Mouse (Mus musculus) CH12.LX (cell line): ENCODE measurements around the gene Tpsab1. TPM values are rescaled to one million over a fixed set of nuclear protein-coding genes. Genes with fewer than 3 reads are reported as not detected.

Experiments
- DNase-seq: peaks from one replicate; pipeline ENCODE4 v3.0.0-alpha.2; 2013; ENCODE audit errors: extremely low read depth
- H3K27ac ChIP-seq: 2 replicates; pipeline ENCODE4 v1.5.1; 2012; ENCODE audit warnings: low read depth, mild to moderate bottlenecking, control low read depth, moderate library complexity; ENCODE audit not compliant: insufficient read depth
- H3K27me3 ChIP-seq: replicated peaks from 2 replicates; pipeline ENCODE3; 2012; ENCODE audit warnings: inconsistent platforms
- H3K36me3 ChIP-seq, 2 experiments: replicated peaks in 1 of 2; 2 replicates each; pipeline versions ENCODE3 to v1.6.1; 2012; ENCODE audit warnings: inconsistent platforms in 1 of 2, low read length in 1 of 2, mild to moderate bottlenecking in 1 of 2, mixed read lengths in 1 of 2, moderate library complexity in 1 of 2; ENCODE audit not compliant: control insufficient read depth in 1 of 2, insufficient read depth in 1 of 2
- H3K4me1 ChIP-seq, 2 experiments: 2 replicates each; pipeline ENCODE4 v1.6.1; 2012; ENCODE audit warnings: inconsistent platforms in 1 of 2, moderate library complexity in 1 of 2; ENCODE audit not compliant: insufficient read depth in 2 of 2, control insufficient read depth in 1 of 2
- H3K4me2 ChIP-seq: 2 replicates; pipeline ENCODE4 v1.6.1; 2012; ENCODE audit warnings: low read depth, mild to moderate bottlenecking, control low read depth; ENCODE audit not compliant: poor library complexity, insufficient read depth, severe bottlenecking
- H3K4me3 ChIP-seq, 3 experiments: fragments of 150-350 bp in 1 of 3; sonication (generic) in 1 of 3; replicated peaks in 1 of 3; 2 replicates each; pipeline versions ENCODE3 to v1.5.1; 2011 to 2012; ENCODE audit warnings: low read depth in 2 of 3, low read length in 2 of 3, mild to moderate bottlenecking in 2 of 3, moderate library complexity in 2 of 3, control low read depth in 1 of 3, improper control_type of control experiment in 1 of 3, inconsistent platforms in 1 of 3, mixed read lengths in 1 of 3; ENCODE audit not compliant: poor library complexity in 1 of 3
- H3K79me2 ChIP-seq: replicated peaks from 2 replicates; pipeline ENCODE4 v1.6.1; 2012; ENCODE audit warnings: mild to moderate bottlenecking, moderate library complexity; ENCODE audit not compliant: control insufficient read depth, poor library complexity, insufficient read depth, severe bottlenecking; ENCODE audit errors: extremely low read depth
- H3K9ac ChIP-seq: 2 replicates; pipeline ENCODE4 v1.6.1; 2012; ENCODE audit warnings: low read depth, mild to moderate bottlenecking, control low read depth, moderate library complexity; ENCODE audit not compliant: insufficient read depth
- H3K9me3 ChIP-seq: replicated peaks from 2 replicates; pipeline ENCODE3; 2012; ENCODE audit warnings: low read length, inconsistent platforms, mixed read lengths
- CHD1 ChIP-seq: IDR thresholded peaks from 2 replicates; pipeline ENCODE4 v1.6.1; 2012; ENCODE audit warnings: low read depth, low read length, improper control_type of control experiment, inconsistent platforms
- CHD2 ChIP-seq: IDR thresholded peaks from 2 replicates; pipeline ENCODE4 v1.6.1; 2011; ENCODE audit warnings: low read length, improper control_type of control experiment
- EP300 ChIP-seq: IDR thresholded peaks from 2 replicates; pipeline ENCODE4 v1.6.1; 2011; ENCODE audit warnings: low read length, improper control_type of control experiment
- HCFC1 ChIP-seq: IDR thresholded peaks from 2 replicates; pipeline ENCODE4 v1.6.1; 2012; ENCODE audit warnings: low read depth, mild to moderate bottlenecking, inconsistent platforms, low read length, improper control_type of control experiment
- IRF4 ChIP-seq: IDR thresholded peaks from 2 replicates; pipeline ENCODE4 v1.6.1; 2014; ENCODE audit warnings: low read depth, mild to moderate bottlenecking, inconsistent platforms, low read length, improper control_type of control experiment
- JUN ChIP-seq: IDR thresholded peaks from 2 replicates; pipeline ENCODE4 v1.6.1; 2011; ENCODE audit warnings: low read depth, mild to moderate bottlenecking, low read length, improper control_type of control experiment, moderate library complexity; ENCODE audit not compliant: insufficient read depth
- MAFK ChIP-seq: IDR thresholded peaks from 2 replicates; pipeline ENCODE4 v1.6.1; 2011; ENCODE audit warnings: low read length, improper control_type of control experiment; ENCODE audit not compliant: insufficient replicate concordance
- MXI1 ChIP-seq: IDR thresholded peaks from 2 replicates; pipeline ENCODE4 v1.6.1; 2011; ENCODE audit warnings: mild to moderate bottlenecking, low read depth, low read length, improper control_type of control experiment
- NRF1 ChIP-seq: IDR thresholded peaks from 2 replicates; pipeline ENCODE4 v1.6.1; 2014; ENCODE audit warnings: low read depth, mild to moderate bottlenecking, inconsistent platforms, low read length, improper control_type of control experiment, moderate library complexity
- PAX5 ChIP-seq: IDR thresholded peaks from 2 replicates; pipeline ENCODE4 v1.6.1; 2012; ENCODE audit warnings: low read length, inconsistent platforms, mixed read lengths
- POLR2A ChIP-seq: IDR thresholded peaks from 2 replicates; pipeline ENCODE4 v1.6.1; 2011; ENCODE audit warnings: low read depth, mild to moderate bottlenecking, improper control_type of control experiment, low read length
- RAD21 ChIP-seq: IDR thresholded peaks from 2 replicates; pipeline ENCODE4 v1.6.1; 2011; ENCODE audit warnings: low read depth, mild to moderate bottlenecking, low read length, improper control_type of control experiment, moderate library complexity
- RCOR1 ChIP-seq: conservative IDR thresholded peaks from 2 replicates; pipeline ENCODE4 v1.6.1; 2012; ENCODE audit warnings: low read depth, mild to moderate bottlenecking, inconsistent platforms, low read length, improper control_type of control experiment
- TBP ChIP-seq: conservative IDR thresholded peaks from 2 replicates; pipeline ENCODE4 v1.6.1; 2011; ENCODE audit warnings: low read depth, low read length, improper control_type of control experiment
- TCF12 ChIP-seq: IDR thresholded peaks from 2 replicates; pipeline ENCODE4 v1.6.1; 2014; ENCODE audit warnings: low read depth, mild to moderate bottlenecking, inconsistent platforms, low read length, improper control_type of control experiment
- ZKSCAN1 ChIP-seq: IDR thresholded peaks from 2 replicates; pipeline ENCODE4 v1.6.1; 2012; ENCODE audit warnings: low read depth, inconsistent platforms, low read length, improper control_type of control experiment, borderline replicate concordance
- ZMIZ1 ChIP-seq: IDR thresholded peaks from 2 replicates; pipeline ENCODE4 v1.6.1; 2012; ENCODE audit warnings: low read depth, mild to moderate bottlenecking, inconsistent platforms, low read length, improper control_type of control experiment
- ZNF384 ChIP-seq: IDR thresholded peaks from 2 replicates; pipeline ENCODE4 v1.6.1; 2012; ENCODE audit warnings: low read depth, low read length, improper control_type of control experiment, inconsistent platforms
- dilution Hi-C: fragments of 300-500 bp; cut with MboI; formaldehyde crosslinking; loops from 2 replicates; pipeline ENCODE4 v1.14.3; 2020; ENCODE audit warnings: low sequenced_read_pairs; ENCODE audit not compliant: extremely low pct_unique_long_range_greater_than_20kb, extremely low pct_ligation_motif_present
- in situ Hi-C: fragments of 300-500 bp; cut with MboI; formaldehyde crosslinking; loops from 3 replicates; pipeline ENCODE4 v1.14.3; 2019; ENCODE audit warnings: low sequenced_read_pairs, low pct_ligation_motif_present, low pct_unique_long_range_greater_than_20kb, mixed read lengths
- polyA plus RNA-seq: library from polyadenylated mRNA; unstranded; fragments of >175 nt; gene quantifications from 2 replicates; pipeline ENCODE4 v1.2.1, GENCODE M21; 2012; ENCODE audit warnings: low read depth; ENCODE audit not compliant: insufficient read length
- total RNA-seq, 2 experiments: library from RNA; depleted of rRNA; stranded (reverse); fragments of 300-350 nt in 1 of 2; fragments of >200 nt in 1 of 2; gene quantifications; 2 replicates each; pipeline ENCODE4 v1.2.3; 2012 to 2014

Tpsab1 gene
- total and polyA plus RNA-seq, 3 experiments, result not detected

GRCm38 (mm10) chr17:25294111-25294510 is 51.3 kb downstream of the Tpsab1 start:
- no peak for DNase-seq
- no peaks in the 10 kb centered on the region for H3K9me3 ChIP-seq
- H3K79me2 ChIP-seq, result no peaks in the 10 kb centered on the region
- dilution Hi-C loops, result no loop called here
- H3K27me3 ChIP-seq, result peaks cover 82% of the 10 kb centered on the region
- no peaks in the 10 kb centered on the region for H3K36me3 ChIP-seq
- no peak for TF ChIP-seq EP300
- no peak for TF ChIP-seq IRF4
- no peak for TF ChIP-seq CHD2
- no peak for TF ChIP-seq HCFC1
- no peak for TF ChIP-seq RAD21
- no peak for TF ChIP-seq CHD1
- no peak for TF ChIP-seq JUN
- in situ Hi-C loops, result no loop called here
- no peak overlapping the region for H3K27ac ChIP-seq
- no peak overlapping the region for H3K4me2 ChIP-seq
- H3K9ac ChIP-seq, result no peak overlapping the region
- peaks cover 4 to 8% of the 10 kb centered on the region in 2 experiments; a peak in 3 of 4 replicates for H3K4me1 ChIP-seq
- no peak overlapping the region for H3K4me3 ChIP-seq

GRCm38 (mm10) chr17:25293495-25293894 is 51.9 kb downstream of the Tpsab1 start:
- DNase-seq, result no peak
- in situ Hi-C loops, result no loop called here
- H3K36me3 ChIP-seq, result no peaks in the 10 kb centered on the region

More at GRCm38 (mm10) chr17:25293495-25293894, 51.9 kb downstream of the Tpsab1 start:
- Histone ChIP-seq H3K27me3 (peaks cover 76% of the 10 kb centered on the region), H3K9me3 (no peaks in the 10 kb centered on the region), H3K4me3 (no peak overlapping the region), H3K4me1 (peaks cover 4% of the 10 kb centered on the region in 2 experiments; a peak in 3 of 4 replicates), H3K4me2 (no peak overlapping the region), H3K27ac (no peak overlapping the region), H3K9ac (no peak overlapping the region), H3K79me2 (no peaks in the 10 kb centered on the region)
- dilution Hi-C loops, result no loop called here
- TF ChIP-seq TBP (no peak), PAX5 (no peak), MXI1 (no peak), POLR2A (no peak), EP300 (no peak), MAFK (no peak), CHD1 (no peak), TCF12 (no peak), ZKSCAN1 (no peak), NRF1 (no peak), ZNF384 (no peak), RCOR1 (no peak), ZMIZ1 (no peak)

Other genes with a start within 250 kb of the Tpsab1 start
Only the 20 nearest of the 21 such genes appear.
- 28.4 and 42.5 TPM in 2 replicates for gene Telo2, start 229.6 kb downstream of the Tpsab1 start, total RNA-seq (2012; rRNA removed)
- gene Telo2, start 229.6 kb downstream of the Tpsab1 start, total RNA-seq (2014; rRNA removed), result 25.5 and 27.9 TPM in 2 replicates
- gene Telo2, start 229.6 kb downstream of the Tpsab1 start, polyA plus RNA-seq, result 34.9 and 38.8 TPM in 2 replicates
- not detected in 2 replicates for gene Ptx4, start 224.8 kb downstream of the Tpsab1 start, total RNA-seq (2012; rRNA removed)
- not detected in 2 replicates for gene Ptx4, start 224.8 kb downstream of the Tpsab1 start, total RNA-seq (2014; rRNA removed)
- gene Ptx4, start 224.8 kb downstream of the Tpsab1 start, polyA plus RNA-seq, result not detected in 2 replicates
- 11.6 and 12.6 TPM in 2 replicates for gene Clcn7, start 212.2 kb downstream of the Tpsab1 start, total RNA-seq (2012; rRNA removed)
- 8.3 and 8.6 TPM in 2 replicates for gene Clcn7, start 212.2 kb downstream of the Tpsab1 start, total RNA-seq (2014; rRNA removed)
- 14.2 and 14.3 TPM in 2 replicates for gene Clcn7, start 212.2 kb downstream of the Tpsab1 start, polyA plus RNA-seq
- gene Ccdc154, start 183.1 kb downstream of the Tpsab1 start, total RNA-seq (2012; rRNA removed), result 0.04 and 0.08 TPM in 2 replicates
- gene Ccdc154, start 183.1 kb downstream of the Tpsab1 start, total RNA-seq (2014; rRNA removed), result not detected in 2 replicates
- gene Ccdc154, start 183.1 kb downstream of the Tpsab1 start, polyA plus RNA-seq, result not detected in 2 replicates
- not detected in 2 replicates for gene Gm38655, start 170.1 kb downstream of the Tpsab1 start, total RNA-seq (2012; rRNA removed)
- not detected in 2 replicates for gene Gm38655, start 170.1 kb downstream of the Tpsab1 start, total RNA-seq (2014; rRNA removed)
- not detected in 2 replicates for gene Gm38655, start 170.1 kb downstream of the Tpsab1 start, polyA plus RNA-seq
- 18.7 and 22.3 TPM in 2 replicates for gene BC003965, start 161.0 kb downstream of the Tpsab1 start, total RNA-seq (2012; rRNA removed)
- gene BC003965, start 161.0 kb downstream of the Tpsab1 start, total RNA-seq (2014; rRNA removed), result 24.7 and 25.4 TPM in 2 replicates
- 24.9 and 25.1 TPM in 2 replicates for gene BC003965, start 161.0 kb downstream of the Tpsab1 start, polyA plus RNA-seq
- 11.4 and 12.0 TPM in 2 replicates for gene Unkl, start 157.2 kb downstream of the Tpsab1 start, total RNA-seq (2012; rRNA removed)
- 14.3 and 14.7 TPM in 2 replicates for gene Unkl, start 157.2 kb downstream of the Tpsab1 start, total RNA-seq (2014; rRNA removed)
- gene Unkl, start 157.2 kb downstream of the Tpsab1 start, polyA plus RNA-seq, result 14.6 and 17.2 TPM in 2 replicates
- gene Gnptg, start 105.4 kb downstream of the Tpsab1 start, total RNA-seq (2012; rRNA removed), result 24.0 and 27.0 TPM in 2 replicates
- 20.7 and 22.1 TPM in 2 replicates for gene Gnptg, start 105.4 kb downstream of the Tpsab1 start, total RNA-seq (2014; rRNA removed)
- 24.5 and 28.0 TPM in 2 replicates for gene Gnptg, start 105.4 kb downstream of the Tpsab1 start, polyA plus RNA-seq
- gene Tsr3, start 105.4 kb downstream of the Tpsab1 start, total RNA-seq (2012; rRNA removed), result 38.7 and 40.0 TPM in 2 replicates
- gene Tsr3, start 105.4 kb downstream of the Tpsab1 start, total RNA-seq (2014; rRNA removed), result 38.3 and 40.8 TPM in 2 replicates
- gene Tsr3, start 105.4 kb downstream of the Tpsab1 start, polyA plus RNA-seq, result 42.3 and 52.8 TPM in 2 replicates
- gene Baiap3, start 89.2 kb downstream of the Tpsab1 start, total RNA-seq (2012; rRNA removed), result 0.08 and 0.21 TPM in 2 replicates
- not detected in 2 replicates for gene Baiap3, start 89.2 kb downstream of the Tpsab1 start, total RNA-seq (2014; rRNA removed)
- gene Baiap3, start 89.2 kb downstream of the Tpsab1 start, polyA plus RNA-seq, result 0.19 and 0.25 TPM in 2 replicates
- gene Ube2i, start 70.9 kb downstream of the Tpsab1 start, total RNA-seq (2012; rRNA removed), result 356 and 455 TPM in 2 replicates
- gene Ube2i, start 70.9 kb downstream of the Tpsab1 start, total RNA-seq (2014; rRNA removed), result 731 and 764 TPM in 2 replicates
- gene Ube2i, start 70.9 kb downstream of the Tpsab1 start, polyA plus RNA-seq, result 417 and 578 TPM in 2 replicates
- 0.34 TPM in 1 of 2 replicates, not detected in the other for gene Prss34, start 47.2 kb downstream of the Tpsab1 start, total RNA-seq (2012; rRNA removed)
- gene Prss34, start 47.2 kb downstream of the Tpsab1 start, total RNA-seq (2014; rRNA removed), result not detected in 2 replicates
- gene Prss34, start 47.2 kb downstream of the Tpsab1 start, polyA plus RNA-seq, result not detected in 2 replicates
- not detected in 2 replicates for gene Prss28, start 36.9 kb downstream of the Tpsab1 start, total RNA-seq (2012; rRNA removed)
- gene Prss28, start 36.9 kb downstream of the Tpsab1 start, total RNA-seq (2014; rRNA removed), result not detected in 2 replicates
- gene Prss28, start 36.9 kb downstream of the Tpsab1 start, polyA plus RNA-seq, result not detected in 2 replicates
- not detected in 2 replicates for gene Prss29, start 26.9 kb downstream of the Tpsab1 start, total RNA-seq (2012; rRNA removed)
- not detected in 2 replicates for gene Prss29, start 26.9 kb downstream of the Tpsab1 start, total RNA-seq (2014; rRNA removed)
- gene Prss29, start 26.9 kb downstream of the Tpsab1 start, polyA plus RNA-seq, result not detected in 2 replicates
- not detected in 2 replicates for gene Tpsb2, start 20.7 kb upstream of the Tpsab1 start, total RNA-seq (2012; rRNA removed)
- not detected in 2 replicates for gene Tpsb2, start 20.7 kb upstream of the Tpsab1 start, total RNA-seq (2014; rRNA removed)
- gene Tpsb2, start 20.7 kb upstream of the Tpsab1 start, polyA plus RNA-seq, result not detected in 2 replicates
- gene Tpsg1, start 23.7 kb upstream of the Tpsab1 start, total RNA-seq (2012; rRNA removed), result not detected in 2 replicates
- gene Tpsg1, start 23.7 kb upstream of the Tpsab1 start, total RNA-seq (2014; rRNA removed), result not detected in 2 replicates
- gene Tpsg1, start 23.7 kb upstream of the Tpsab1 start, polyA plus RNA-seq, result not detected in 2 replicates
- 0.21 TPM in 1 of 2 replicates, not detected in the other for gene Cacna1h, start 88.2 kb upstream of the Tpsab1 start, total RNA-seq (2012; rRNA removed)
- 0.04 and 0.08 TPM in 2 replicates for gene Cacna1h, start 88.2 kb upstream of the Tpsab1 start, total RNA-seq (2014; rRNA removed)
- gene Cacna1h, start 88.2 kb upstream of the Tpsab1 start, polyA plus RNA-seq, result 0.21 and 0.49 TPM in 2 replicates
- gene Tekt4, start 109.1 kb upstream of the Tpsab1 start, total RNA-seq (2012; rRNA removed), result not detected in 2 replicates
- not detected in 2 replicates for gene Tekt4, start 109.1 kb upstream of the Tpsab1 start, total RNA-seq (2014; rRNA removed)
- not detected in 2 replicates for gene Tekt4, start 109.1 kb upstream of the Tpsab1 start, polyA plus RNA-seq
- gene Sstr5, start 151.7 kb upstream of the Tpsab1 start, total RNA-seq (2012; rRNA removed), result 0.17 and 0.38 TPM in 2 replicates
- 0.08 and 0.35 TPM in 2 replicates for gene Sstr5, start 151.7 kb upstream of the Tpsab1 start, total RNA-seq (2014; rRNA removed)
- gene Sstr5, start 151.7 kb upstream of the Tpsab1 start, polyA plus RNA-seq, result 1.9 and 2.4 TPM in 2 replicates
- not detected in 2 replicates for gene Sox8, start 225.1 kb upstream of the Tpsab1 start, total RNA-seq (2012; rRNA removed)
- gene Sox8, start 225.1 kb upstream of the Tpsab1 start, total RNA-seq (2014; rRNA removed), result not detected in 2 replicates
- not detected in 2 replicates for gene Sox8, start 225.1 kb upstream of the Tpsab1 start, polyA plus RNA-seq